Mouse (Mus musculus): ENCODE results near the gene Evc2. TPM values are rescaled to one million over a fixed set of nuclear protein-coding genes. Genes with fewer than 3 reads are reported as not detected.

Gene Evc2
- polyA plus RNA-seq, 1 experiment from 2014 or later = 4.7 TPM

- Histone ChIP-seq H3K36me3 (ENCODE audit: insufficient read depth, low read length) (no peaks in the 10 kb centered on the region), H3K4me2 (replicated peaks; ENCODE audit: low read depth, low read length) (no peak overlapping the region), H3K27me3 (replicated peaks; ENCODE audit: insufficient read depth, low read length) (no peaks in the 10 kb centered on the region), H3K9me3 (ENCODE audit: low read length) (no peaks in the 10 kb centered on the region), H3K4me1 (ENCODE audit: insufficient read depth, low read depth, low read length) (no peaks in the 10 kb centered on the region), H3K27ac (ENCODE audit: low read length) (no peak overlapping the region), H3K9ac (replicated peaks; ENCODE audit: low read depth) (no peak overlapping the region), H3K4me3 (ENCODE audit: low read depth, low read length) (no peak overlapping the region)
- ATAC-seq = no peak
- no peak for DNase-seq (ENCODE audit: low spot score)
- WGBS = 77% methylated on average over 12 of the region's 12 CpGs
- TF ChIP-seq EP300 (IDR thresholded peaks at IDR 0.05) = no peak
Measured at GRCm38 (mm10) chr5:37312980-37313722, 25.1 kb upstream of the Evc2 start.

DNA sequence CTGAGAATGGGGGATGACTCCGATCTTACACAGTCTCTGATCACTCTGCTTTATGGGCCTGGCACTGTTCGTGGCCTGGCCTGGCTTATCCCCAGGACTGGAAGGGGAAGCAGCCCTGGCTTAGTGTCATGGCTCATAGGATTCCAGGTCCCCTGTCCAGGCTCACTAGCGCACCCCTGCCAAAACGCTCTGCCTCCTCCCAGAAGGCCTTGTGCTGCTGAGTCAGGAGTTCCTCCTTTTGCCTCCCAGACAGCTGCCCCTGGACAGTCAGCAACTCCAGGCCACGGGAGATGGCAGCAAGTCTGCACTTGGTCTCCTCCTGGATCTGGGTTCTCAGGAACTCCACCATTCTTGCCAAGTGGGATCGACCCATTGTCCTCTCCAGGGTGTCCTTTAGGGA lies 19.6 kb upstream of the Evc2 start:
- ATAC-seq = no peak
- H3K27me3 ChIP-seq (replicated peaks; ENCODE audit: insufficient read depth, low read length) = no peaks in the 10 kb centered on the region
- no peak overlapping the region for H3K9ac ChIP-seq (replicated peaks; ENCODE audit: low read depth)
- H3K27ac ChIP-seq (ENCODE audit: low read length) = no peak overlapping the region
- DNase-seq (ENCODE audit: low spot score) = no peak
- no peak overlapping the region for H3K4me3 ChIP-seq (ENCODE audit: low read depth, low read length)
- no peak overlapping the region for H3K4me2 ChIP-seq (replicated peaks; ENCODE audit: low read depth, low read length)
- TF ChIP-seq EP300 (IDR thresholded peaks at IDR 0.05) = no peak
- no peak for TF ChIP-seq CTCF (IDR thresholded peaks at IDR 0.05)
- no peaks in the 10 kb centered on the region for H3K9me3 ChIP-seq (ENCODE audit: low read length)
- no peaks in the 10 kb centered on the region for H3K4me1 ChIP-seq (ENCODE audit: insufficient read depth, low read depth, low read length)
- no peaks in the 10 kb centered on the region for H3K36me3 ChIP-seq (ENCODE audit: insufficient read depth, low read length)
- WGBS = 82% methylated on average over 6 of the region's 6 CpGs

GRCm38 (mm10) chr5:37320174-37320573 lies 18.1 kb upstream of the Evc2 start:
- WGBS = 56% methylated on average over 3 of the region's 3 CpGs
- Histone ChIP-seq H3K9me3 (ENCODE audit: low read length) (no peaks in the 10 kb centered on the region), H3K27me3 (replicated peaks; ENCODE audit: insufficient read depth, low read length) (no peaks in the 10 kb centered on the region), H3K27ac (ENCODE audit: low read length) (no peak overlapping the region), H3K9ac (replicated peaks; ENCODE audit: low read depth) (no peak overlapping the region), H3K36me3 (ENCODE audit: insufficient read depth, low read length) (no peaks in the 10 kb centered on the region), H3K4me1 (ENCODE audit: insufficient read depth, low read depth, low read length) (no peaks in the 10 kb centered on the region), H3K4me3 (ENCODE audit: low read depth, low read length) (no peak overlapping the region), H3K4me2 (replicated peaks; ENCODE audit: low read depth, low read length) (no peak overlapping the region)
- ATAC-seq = no peak
- no peak for DNase-seq (ENCODE audit: low spot score)
- TF ChIP-seq CTCF (IDR thresholded peaks at IDR 0.05) (no peak), EP300 (IDR thresholded peaks at IDR 0.05) (no peak)

GRCm38 (mm10) chr5:37320761-37321160 lies 17.5 kb upstream of the Evc2 start:
- no peak overlapping the region for H3K4me3 ChIP-seq (ENCODE audit: low read depth, low read length)
- H3K9ac ChIP-seq (replicated peaks; ENCODE audit: low read depth) = no peak overlapping the region
- no peaks in the 10 kb centered on the region for H3K9me3 ChIP-seq (ENCODE audit: low read length)
- no peak overlapping the region for H3K27ac ChIP-seq (ENCODE audit: low read length)
- H3K4me1 ChIP-seq (ENCODE audit: insufficient read depth, low read depth, low read length) = no peaks in the 10 kb centered on the region
- no peak for TF ChIP-seq CTCF (IDR thresholded peaks at IDR 0.05)
- TF ChIP-seq EP300 (IDR thresholded peaks at IDR 0.05) = no peak
- no peak for ATAC-seq
- H3K4me2 ChIP-seq (replicated peaks; ENCODE audit: low read depth, low read length) = no peak overlapping the region
- H3K27me3 ChIP-seq (replicated peaks; ENCODE audit: insufficient read depth, low read length) = no peaks in the 10 kb centered on the region
- H3K36me3 ChIP-seq (ENCODE audit: insufficient read depth, low read length) = no peaks in the 10 kb centered on the region
- DNase-seq (ENCODE audit: low spot score) = no peak
- 86% methylated on average over 4 of the region's 4 CpGs for WGBS

DNA sequence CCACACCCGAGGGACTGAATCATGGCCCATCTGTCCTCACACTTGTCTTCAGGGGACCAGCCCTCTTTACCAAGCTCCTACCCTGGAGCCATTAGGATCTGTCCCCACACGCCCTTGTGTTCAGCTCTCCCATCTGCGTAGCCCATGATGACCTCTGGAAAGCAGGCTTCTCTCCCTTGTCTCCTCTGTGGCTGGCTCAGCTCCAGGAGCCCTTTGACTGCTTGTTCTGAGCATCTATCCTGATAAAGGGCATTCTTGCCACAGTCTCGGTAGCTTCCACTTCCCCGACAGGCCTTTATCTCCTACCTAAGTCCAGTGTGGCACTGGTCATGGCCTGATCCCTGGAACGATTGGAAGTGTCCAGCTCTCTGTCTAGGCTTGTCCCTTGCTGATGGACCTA lies 11.6 kb upstream of the Evc2 start:
- Histone ChIP-seq H3K9me3 (ENCODE audit: low read length) (no peaks in the 10 kb centered on the region), H3K36me3 (ENCODE audit: insufficient read depth, low read length) (no peaks in the 10 kb centered on the region), H3K27me3 (replicated peaks; ENCODE audit: insufficient read depth, low read length) (no peaks in the 10 kb centered on the region), H3K27ac (ENCODE audit: low read length) (no peak overlapping the region), H3K9ac (replicated peaks; ENCODE audit: low read depth) (no peak overlapping the region), H3K4me1 (ENCODE audit: insufficient read depth, low read depth, low read length) (no peaks in the 10 kb centered on the region), H3K4me2 (replicated peaks; ENCODE audit: low read depth, low read length) (no peak overlapping the region), H3K4me3 (ENCODE audit: low read depth, low read length) (no peak overlapping the region)
- 85% methylated on average over 6 of the region's 6 CpGs for WGBS
- ATAC-seq (no peak), DNase-seq (ENCODE audit: low spot score) (no peak)
- TF ChIP-seq EP300 (IDR thresholded peaks at IDR 0.05) (no peak), CTCF (IDR thresholded peaks at IDR 0.05) (no peak)

DNA sequence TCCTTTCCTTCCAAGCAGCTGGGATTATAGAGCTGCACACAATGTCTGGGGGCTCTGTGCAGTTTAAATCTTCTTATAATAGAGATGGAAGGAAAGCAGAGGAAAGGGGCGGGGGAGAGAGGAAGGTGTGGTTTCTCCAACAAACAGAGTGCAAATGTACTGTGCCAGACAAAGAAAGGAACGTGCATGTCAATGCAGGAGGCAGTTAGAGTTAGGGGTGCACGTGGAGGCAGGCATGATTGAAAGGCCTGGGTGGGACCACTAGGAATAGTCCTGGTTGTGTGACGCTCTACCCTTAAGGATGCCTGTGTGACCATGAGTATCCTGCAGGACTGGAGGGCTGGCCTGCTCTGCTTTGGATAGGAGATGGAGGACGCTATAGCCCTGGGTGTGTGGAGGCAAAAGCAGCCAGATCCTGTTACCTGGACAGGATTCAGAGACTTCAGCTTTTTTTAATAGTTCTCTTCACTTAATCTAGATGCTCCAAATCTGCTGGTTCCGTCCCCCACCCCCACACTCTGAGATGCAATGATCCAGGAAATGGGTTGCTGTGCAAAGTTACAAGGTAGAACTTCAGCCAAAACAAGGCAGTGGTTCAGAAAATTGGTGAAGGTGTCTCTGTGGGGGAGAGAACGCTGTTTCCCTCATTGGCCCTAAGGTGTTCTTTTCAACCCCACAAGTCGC lies 7.7 kb upstream of the Evc2 start:
- no peak overlapping the region for H3K4me2 ChIP-seq (replicated peaks; ENCODE audit: low read depth, low read length)
- no peak for DNase-seq (ENCODE audit: low spot score)
- no peak overlapping the region for H3K4me3 ChIP-seq (ENCODE audit: low read depth, low read length)
- H3K36me3 ChIP-seq (ENCODE audit: insufficient read depth, low read length) = no peaks in the 10 kb centered on the region
- no peak for TF ChIP-seq EP300 (IDR thresholded peaks at IDR 0.05)
- no peak for TF ChIP-seq CTCF (IDR thresholded peaks at IDR 0.05)
- no peaks in the 10 kb centered on the region for H3K9me3 ChIP-seq (ENCODE audit: low read length)
- H3K9ac ChIP-seq (replicated peaks; ENCODE audit: low read depth) = no peak overlapping the region
- H3K4me1 ChIP-seq (ENCODE audit: insufficient read depth, low read depth, low read length) = no peaks in the 10 kb centered on the region
- H3K27ac ChIP-seq (ENCODE audit: low read length) = no peak overlapping the region
- WGBS = 86% methylated on average over 8 of the region's 8 CpGs
- H3K27me3 ChIP-seq (replicated peaks; ENCODE audit: insufficient read depth, low read length) = no peaks in the 10 kb centered on the region
- ATAC-seq = no peak
